Mouse (Mus musculus) thymus, postnatal 10 days (tissue): ENCODE data around the gene Tmco1.

ENCODE experiments used
- DNase-seq, 2 experiments: peaks; one replicate each; pipeline ENCODE4 v3.0.0; 2021; ENCODE audit warnings: low spot score in 2 of 2

The Tmco1 gene

DNA sequence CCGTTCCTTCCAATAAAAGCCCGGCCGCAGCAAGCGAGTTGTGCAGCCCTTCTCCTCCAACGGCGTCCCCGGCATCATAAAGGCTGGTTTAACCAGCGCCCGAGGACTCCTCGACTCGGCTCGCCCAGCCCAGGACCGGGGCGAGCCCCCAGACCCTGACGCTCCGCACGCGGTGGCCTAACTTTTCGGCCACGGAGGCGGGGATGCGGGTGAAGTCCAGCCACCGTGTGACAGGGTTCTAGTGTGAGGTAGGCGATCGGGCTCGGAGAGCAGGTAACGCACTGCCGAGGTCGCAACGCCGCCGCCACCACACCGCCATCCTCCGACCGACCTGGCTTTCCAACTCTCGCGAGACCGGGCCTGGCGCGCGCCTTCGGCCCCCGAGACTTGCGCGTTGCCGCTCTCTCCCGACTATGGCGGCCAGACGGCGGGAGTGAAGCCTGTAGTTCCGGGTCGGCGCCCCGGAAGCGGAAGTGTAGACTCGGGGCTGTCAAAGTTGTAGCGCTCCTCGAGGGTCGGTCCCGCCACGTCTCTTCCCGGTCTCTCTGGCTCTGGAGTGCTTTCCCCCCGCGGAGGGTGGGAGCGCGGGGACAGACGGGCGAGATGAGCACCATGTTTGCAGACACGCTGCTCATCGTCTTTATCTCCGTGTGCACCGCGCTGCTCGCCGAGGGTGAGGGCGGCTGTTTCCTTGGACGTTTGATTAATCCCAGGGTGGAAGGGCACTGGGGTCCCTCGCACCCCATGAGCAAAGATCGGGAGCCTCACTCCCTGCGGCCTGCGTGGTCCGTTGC is at the start of gene Tmco1:
Gene Tmco1, plus strand, starts transcription at position 118 of the 794 bp plus-strand sequence.
- DNase-seq = peak; percentile 98 to 99

DNA sequence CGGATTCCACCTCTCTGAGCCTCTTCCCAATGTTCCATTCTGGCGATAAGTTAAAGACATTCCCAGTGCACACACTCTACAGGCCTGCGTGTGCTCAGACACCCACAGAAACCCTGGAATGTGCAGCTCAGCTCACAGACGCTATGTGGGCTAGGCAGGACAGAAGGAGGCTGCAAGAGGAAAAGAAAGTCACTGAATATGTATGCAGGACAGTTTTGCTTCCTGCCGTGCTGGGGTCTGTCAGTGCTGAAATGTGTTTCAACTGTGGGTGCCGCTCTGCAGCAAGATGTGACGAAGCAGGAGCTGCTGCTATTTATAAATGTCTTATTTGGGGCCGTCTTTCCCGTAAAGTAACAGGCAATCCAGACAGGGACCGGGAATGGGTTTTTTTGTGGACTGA is 48.5 kb upstream of the Tmco1 start:
- no peak for DNase-seq

DNA sequence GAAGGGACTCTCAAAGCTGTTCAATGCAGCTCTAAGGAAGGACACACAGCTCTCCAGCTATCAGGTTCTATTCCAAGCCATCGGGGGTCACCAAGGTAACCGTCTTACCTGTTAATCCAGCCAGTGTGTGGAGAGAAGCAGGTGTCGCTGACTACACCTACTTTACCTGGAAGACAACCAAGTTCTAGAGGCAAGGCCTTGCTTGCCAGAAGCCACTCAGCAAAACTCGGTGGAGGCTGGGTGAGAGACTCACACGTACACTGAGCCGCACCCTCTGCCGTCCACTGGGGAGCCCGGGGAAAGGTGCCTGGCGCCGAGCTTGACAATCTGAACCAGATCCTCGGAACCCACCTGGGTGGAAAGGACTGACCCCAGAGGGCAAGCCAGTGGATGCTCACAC is 46.4 kb upstream of the Tmco1 start:
- DNase-seq = no peak

DNA sequence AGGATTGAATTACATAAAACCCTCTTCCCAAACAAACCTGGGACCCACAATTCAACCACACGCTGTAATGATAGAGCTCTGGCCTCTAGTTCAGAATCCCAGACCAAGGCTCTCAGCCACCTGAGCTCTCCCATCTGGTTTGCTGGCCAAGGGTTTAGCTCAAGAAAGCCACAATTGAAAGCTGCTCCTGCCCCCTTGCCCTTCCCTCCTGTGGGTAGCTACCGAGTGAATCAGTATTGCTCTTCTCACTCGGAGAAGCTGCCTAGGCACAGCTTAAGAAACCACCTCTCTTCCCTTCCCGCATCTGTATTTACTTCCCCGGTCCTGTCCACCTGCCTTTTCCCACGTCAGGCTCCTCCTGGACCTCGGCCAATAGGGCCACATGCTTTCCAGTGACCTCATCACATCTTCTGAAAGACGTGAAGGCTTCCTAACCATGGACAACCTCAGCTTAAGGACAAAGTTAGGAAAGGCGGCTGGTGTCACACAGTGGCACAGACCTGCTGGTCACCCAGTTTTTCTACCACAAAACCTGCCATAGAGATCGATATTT is 45.6 kb upstream of the Tmco1 start:
- no peak for DNase-seq

DNA sequence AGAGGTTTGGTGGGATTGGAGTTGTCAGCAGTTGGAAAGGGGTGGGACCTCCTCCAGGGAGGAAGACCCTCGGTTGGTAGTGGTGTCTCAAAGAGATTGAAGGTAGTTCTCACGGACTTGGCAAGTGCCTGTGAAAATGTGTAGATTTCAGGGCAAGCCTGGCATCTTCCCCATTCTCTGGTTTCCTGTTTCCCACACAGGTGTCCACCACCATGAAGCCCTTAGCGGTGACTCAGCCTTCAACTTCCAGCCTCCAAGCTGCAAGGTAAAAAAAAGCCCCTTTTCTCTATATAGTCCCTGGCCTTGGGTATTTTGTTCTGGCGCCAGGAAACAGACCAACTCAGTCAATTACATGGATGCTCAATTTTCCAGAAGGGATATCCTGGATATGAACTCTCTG is 42.8 kb upstream of the Tmco1 start:
- no peak for DNase-seq

DNA sequence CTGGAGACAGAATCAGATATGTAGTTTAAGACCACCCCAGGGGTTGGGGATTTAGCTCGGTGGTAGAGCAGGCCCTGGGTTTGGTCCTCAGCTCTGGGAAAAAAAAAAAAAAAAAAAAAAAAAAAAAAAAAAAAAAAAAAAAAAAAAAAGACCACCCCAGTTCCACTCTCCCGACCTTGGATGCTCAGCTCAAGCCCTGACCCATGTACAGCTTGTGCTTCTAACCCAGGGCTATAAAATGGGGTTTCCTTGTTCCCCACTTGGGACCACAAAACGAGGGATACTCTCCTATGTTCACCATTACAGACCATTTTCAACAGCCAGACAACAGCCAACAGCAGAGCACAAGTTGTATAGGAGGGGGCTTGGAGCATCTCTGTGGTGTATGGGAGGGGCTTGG is 41.5 kb upstream of the Tmco1 start:
- DNase-seq = no peak

DNA sequence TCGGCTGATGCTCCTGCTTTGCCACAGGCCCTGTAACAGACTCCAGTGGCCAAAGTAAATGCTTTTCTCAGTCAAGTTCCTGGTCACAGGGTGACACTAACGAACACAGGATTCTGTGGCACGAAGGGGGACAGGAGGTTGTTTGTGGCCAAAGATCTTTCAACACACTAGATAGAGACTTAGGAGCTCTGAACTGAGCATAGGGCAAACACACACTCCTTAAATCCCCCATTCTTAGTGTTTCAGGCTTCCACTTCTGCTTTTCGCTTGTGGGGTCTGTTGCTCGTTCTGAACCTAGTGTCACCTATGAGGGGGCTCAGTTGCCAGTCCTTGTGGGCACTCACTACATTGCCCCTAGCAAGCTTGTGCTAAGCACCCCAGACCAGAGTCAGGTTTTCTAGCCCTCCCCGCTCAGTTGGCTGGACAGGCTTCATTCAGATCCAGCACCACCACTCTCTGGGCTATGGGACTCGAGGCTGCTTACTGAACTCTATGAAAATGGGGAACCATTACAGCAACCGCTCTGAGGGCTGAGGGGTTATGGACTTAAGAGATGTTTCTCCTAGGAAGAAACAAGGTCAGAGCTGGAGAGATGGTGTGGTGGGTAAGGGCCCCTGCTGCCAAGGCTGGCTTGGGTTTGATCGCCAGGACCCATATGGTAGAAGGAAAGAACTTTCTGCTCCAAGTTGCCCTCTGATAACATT is 39.7 kb upstream of the Tmco1 start:
- no peak for DNase-seq

DNA sequence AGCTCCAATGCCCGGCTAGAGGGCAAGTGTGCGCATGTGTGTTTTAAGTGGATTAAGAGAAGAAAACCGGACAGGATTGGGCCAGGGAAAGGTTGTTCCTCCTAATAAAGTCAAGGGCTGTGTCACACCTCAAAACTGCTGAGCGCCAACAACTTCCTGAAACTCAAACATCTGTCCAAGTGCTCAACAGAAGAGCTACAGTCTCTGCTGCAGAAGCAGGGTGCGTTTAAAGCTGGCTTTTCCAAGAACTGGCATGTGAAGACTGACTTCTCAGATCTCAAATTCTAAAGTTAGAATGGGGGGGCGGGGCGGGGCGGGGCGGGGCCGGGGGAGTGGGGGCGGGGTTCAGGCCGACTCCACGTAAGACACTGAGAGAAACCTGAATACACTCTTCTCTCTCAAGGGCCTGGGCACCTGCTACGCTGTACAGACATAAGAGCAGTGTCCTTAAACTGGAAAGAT is 38.8 kb upstream of the Tmco1 start:
- no peak for DNase-seq

DNA sequence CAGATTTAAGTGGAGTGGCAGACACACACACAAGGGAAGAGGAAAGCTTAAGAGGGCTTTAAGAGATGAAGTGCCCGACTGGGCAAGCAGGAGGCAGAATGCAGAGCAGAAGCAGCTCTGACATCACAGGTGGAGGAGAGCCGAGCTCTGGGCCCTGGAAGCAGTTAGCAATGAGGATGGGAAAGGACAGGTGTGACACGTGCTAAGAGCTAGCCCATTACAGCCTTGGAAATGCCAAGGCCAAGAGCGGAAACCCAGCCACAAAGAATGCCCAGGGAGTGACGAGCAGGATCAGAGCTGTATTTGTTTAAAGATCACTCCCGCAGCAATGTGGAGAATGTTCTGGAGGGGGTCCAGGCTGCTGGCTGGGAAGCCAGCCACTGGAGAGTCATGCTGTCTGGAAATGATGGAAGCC is 38.3 kb upstream of the Tmco1 start:
- no peak for DNase-seq

DNA sequence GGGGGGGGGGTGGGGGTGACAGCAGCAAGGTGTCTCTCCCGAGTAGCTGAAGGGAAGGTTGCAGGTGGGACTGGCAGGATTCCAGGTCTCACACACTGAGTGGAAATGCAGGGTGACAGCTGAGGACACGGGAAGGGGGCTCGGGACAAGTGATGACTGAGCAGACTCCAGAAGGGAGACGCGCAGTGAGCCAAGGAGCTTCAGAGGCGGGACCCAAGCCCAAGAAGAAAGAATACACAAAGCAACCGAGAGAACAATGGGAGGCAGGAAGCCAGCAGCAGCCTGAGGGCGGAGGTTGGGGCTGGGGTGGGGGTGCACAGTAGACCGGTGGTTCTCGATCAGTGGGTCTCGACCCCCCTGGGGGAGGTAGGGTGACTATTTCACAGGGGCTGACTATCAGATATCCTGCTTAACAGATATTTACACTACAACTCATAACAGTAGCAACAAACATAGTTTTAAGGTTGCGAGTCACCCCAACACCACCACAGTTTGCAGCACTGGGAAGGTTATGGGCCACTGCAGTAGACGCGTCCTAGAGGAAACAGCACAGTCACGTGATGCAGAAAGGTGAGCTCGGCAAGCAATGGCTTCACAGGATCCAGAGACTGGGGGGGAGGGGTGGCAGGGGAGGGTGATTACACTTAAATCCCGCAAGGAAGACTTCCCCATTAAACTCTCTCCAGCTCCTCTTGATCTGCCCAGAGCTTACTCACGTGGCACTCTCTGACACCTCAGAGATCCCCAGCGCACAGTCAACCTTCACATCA is 37.7 kb upstream of the Tmco1 start:
- peak; percentile 54 to 58 for DNase-seq

DNA sequence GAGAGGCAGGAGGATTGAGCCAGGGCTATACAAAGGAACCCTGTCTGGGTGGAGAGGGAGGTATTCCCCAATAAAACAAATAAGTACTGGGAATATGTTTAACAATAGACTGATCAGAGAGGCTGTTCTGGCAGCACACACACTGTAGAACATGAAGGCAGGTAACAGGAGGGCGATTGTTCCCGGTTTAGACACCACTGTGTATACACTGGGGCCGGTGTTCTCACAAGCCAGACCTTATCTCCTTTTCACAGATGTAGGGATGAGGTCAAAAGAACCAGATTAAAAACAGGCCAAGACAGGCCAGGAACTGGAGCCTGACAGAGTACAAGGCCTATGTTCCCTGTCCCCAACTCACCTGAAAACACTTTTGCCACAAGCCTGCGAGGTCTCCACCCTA is 36.9 kb upstream of the Tmco1 start:
- DNase-seq = no peak

DNA sequence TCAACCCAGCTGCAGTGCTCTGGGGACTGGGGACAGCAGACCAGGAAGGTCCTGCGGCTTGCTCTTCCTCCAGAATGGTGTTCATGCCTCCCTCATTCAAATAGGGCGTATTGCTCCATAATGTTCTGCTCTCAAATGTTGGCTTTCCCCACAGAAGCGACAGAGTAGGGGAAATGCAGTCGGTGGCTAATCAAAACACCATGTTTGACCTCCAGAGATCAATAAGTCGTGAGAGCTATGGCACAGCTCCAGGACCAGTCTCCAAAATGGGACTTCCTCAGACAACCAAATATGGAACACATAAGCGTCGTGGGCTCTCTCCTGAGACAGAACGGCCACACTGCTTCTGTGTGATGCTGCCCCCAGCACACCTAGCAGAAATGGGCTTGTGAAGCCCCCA is 36.3 kb upstream of the Tmco1 start:
- no peak for DNase-seq

DNA sequence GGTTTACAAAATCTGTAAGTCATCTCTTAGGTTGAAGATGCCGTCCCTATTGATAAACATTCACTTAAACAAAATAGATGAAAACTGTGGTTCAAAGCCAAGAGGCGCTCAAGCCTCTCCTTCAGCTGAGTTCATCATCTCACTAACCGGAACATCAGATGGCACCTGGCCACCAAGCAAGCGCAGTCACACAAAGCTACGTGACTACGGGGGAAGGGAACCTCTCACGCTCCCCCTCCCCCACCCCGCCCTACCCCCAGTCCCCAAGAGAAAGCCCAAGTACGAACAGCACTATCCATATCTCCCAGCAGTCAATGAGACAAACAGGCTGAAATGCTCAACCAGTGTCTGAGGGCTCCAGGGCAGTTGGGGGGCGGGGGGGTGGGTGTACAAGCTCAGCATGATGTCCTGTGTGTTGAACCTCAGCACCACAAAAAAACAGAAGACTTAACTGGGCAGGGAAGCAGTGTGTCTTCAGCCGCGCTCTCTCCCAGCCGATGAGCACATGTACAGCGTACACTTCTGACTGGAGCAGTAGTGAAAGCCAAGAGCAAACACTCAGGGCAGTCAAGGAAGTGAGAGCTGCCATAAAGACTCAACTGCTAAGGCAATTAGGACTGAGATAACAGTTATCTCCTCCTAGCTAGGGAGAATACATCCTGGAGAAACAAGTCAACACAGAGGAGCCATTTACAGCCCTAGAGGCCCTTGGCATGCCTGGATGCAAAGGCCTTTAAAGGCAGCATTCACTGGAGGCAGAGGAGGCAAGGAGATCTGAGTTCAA is 34.6 kb upstream of the Tmco1 start:
- DNase-seq = no peak

DNA sequence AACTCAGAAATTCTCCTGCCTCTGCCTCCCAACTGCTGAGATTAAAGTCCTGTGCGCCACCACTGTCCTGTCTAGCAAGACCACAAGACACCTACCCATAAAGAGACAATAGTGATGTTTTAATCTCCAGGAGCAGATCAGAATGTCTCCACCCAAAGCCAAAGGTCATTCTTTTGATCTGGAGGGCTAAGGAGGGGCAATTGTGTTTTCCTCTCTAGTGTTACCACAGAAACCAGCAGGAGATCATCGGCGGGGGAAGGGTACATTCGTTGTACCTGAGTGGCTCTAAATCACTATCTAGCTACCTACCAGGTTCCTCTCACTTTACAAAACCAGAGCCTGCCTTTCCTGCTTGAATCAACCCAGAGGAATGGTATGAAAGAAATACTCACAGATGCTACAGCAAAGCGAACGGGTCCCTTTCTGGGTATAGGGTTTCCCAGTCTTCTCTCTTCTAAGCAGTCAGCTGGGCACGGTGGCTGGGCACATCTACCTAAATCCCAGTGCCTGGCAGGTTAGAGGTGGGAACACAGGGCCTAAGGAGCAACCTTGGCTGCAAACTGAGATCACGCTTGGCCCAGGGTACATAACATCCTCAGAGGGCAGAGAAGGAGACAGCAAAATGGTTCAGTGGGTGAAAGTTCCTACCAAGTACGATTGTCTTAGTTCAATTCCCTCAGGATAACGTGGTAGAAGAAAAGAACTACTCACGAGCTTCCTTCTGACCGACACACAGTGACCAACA is 33.4 kb upstream of the Tmco1 start:
- no peak for DNase-seq

DNA sequence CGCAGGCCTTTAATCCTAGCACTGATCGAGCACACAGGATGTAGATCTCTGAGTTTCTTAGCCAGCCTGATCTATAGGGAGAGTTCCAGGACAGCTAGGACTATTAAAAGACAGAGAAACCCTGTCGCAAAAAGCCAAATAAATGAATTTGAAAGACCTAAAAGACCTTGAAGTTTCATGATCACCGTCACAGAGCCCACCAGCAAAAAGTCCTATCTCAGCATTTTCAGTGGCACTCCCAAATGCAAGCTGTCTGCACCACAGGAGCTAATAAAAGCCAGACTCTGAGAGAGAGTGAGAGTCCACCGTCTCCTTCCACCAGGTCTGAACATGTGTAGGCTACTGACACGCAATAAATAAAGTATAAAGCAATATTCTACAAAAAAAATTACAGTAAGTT is 29.8 kb upstream of the Tmco1 start:
- no peak for DNase-seq

DNA sequence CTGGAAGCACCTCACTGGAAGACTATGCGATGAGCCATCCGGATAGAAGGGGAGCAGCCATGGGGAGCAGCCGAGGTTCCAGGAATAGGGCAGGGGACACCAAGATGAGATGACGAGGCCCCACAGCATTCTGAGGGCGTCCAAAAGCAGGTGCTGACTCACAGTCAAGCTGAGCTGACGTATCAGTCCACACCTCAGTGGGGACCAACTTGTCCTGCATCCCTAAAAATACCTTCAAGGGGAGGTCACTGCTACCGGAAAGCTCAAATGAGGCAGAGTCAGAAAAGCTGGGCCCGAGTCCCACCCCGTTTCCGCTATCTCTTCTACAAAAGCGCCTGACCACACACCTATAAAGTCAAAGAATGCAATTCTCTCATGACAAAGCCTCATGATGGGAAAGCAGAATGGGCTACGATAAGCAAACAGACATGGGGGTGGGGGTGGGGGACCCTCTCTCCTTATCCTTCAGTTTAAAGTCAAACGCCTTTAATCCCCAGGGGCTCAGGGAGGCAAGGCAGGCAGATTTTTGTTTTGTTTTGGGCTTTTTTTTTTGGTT is 28.9 kb upstream of the Tmco1 start:
- no peak for DNase-seq

DNA sequence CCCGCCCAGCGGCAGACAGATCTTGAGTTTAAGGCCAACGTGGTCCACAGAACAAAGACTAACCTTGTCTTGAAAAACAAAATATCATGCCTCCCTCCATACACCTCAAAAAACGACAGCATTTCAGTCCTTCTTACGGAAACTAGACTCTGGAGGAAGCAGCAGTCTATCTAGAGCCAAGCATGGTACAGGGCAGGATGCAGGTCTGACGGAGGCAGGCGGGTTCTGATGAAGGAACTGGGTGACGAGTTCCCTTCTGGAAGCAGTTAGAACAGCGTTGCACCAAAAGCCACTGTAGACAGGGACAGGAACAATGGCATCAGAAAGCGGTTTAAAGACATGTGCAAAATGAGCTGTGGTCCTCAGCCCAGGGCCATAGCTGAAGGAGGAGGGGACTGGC is 28.1 kb upstream of the Tmco1 start:
- DNase-seq = no peak

DNA sequence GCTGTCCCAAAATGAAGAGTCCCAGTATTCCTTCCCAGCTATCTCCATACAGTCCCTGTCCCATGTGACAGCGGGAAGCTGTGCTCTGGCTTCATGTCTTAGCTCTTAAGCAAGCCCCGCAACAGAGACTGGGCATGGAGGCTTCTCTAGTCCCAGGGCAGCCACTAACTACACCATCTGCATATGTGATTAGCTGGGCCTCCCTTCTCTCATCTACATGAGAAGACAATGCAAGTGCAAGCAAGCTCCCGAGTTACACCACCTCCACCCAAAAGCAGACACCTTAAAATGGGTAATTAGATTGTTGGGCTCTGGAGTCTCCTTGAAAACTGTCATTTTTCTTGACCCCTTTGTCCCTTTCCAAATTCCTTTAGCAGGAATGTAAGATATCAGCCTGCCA is 26.1 kb upstream of the Tmco1 start:
- no peak for DNase-seq

DNA sequence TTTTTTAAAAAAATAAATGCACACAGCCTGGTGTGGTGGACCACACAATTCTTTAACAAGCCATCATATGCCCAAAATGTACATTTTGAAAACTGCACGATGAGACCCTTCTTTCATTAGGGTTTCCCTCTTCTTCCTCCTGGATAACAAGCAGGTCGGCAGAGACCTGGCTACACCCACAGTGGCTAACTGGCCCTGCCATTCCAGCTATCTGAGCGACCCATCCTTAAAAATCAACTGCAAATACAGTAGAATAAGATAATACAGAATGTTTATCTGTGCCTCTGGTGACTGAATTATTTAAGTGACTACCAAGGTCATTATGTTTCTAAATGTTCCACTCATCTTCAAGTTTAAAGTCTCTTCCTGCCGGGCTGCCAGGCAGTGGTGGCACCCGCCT is 25.4 kb upstream of the Tmco1 start:
- no peak for DNase-seq
